Mouse (Mus musculus) left cerebral cortex, adult 8-10 months (tissue): ENCODE results near the gene Rbp7. TPM values are rescaled to one million over a fixed set of nuclear protein-coding genes. Genes with fewer than 3 reads are reported as not detected.

Source experiments
- DNase-seq, 2 experiments: peaks; one replicate each; pipeline ENCODE4 v3.0.0; 2022; ENCODE audit warnings: low spot score in 2 of 2
- total RNA-seq, 4 experiments: library from RNA; stranded (reverse); gene quantifications; 2 replicates each; pipeline ENCODE4 v1.2.4; 2022

The Rbp7 gene
- total RNA-seq, 4 experiments from 2014 or later = not detected

DNA sequence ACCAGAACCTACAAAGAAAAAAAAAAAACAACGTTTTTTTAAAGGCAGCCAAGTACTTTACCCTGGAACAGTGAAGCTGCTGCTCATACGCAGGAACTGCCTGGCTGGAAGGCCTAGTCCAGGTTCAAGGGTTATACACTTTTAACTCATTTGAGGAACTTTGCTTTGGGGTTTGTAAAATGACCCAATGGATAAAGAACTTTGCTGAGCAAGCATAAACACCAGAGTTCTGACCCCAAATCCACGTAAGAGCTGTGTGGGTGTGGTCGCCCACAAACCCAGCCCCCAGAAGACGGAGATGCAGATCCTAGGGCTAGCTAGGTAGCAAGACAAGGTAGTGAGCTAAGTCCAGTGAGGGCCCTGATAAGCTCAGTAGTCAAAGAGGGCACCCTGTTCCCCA is 47.3 kb downstream of the Rbp7 start:
- DNase-seq = no peak

DNA sequence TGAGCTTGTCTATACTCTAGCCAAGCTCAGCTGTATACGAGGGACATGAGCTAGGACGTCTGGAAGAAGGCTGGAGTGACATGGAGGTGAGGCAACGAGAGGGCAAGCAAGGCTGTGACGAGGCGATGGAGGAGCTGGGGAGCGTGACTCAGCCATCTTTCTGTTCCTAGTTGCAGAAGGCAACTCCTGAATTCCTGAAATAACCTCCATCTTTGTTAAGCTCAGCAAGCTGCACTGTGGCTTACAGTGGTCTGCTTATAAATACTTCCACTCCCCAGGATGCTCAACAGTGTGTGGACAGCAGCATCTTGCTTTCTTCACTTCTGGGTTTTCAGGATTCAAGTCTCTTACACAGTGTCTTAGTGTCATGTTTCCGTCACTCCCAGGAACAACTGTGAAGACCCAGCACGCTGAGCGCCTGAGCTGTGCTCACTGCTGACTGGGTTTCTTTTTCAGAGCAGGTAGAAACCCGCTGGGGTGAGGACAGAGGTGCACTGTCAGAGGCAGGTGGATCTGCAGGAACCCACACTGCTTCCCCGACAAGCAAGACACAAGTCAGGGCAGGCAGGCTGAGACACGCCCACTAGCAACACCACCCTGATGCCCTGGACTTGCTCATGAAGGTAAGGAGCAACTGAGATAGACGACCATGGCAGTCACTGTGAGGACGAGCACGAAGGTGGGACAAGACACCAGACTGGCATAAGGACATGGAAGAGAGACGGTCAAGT is 48.9 kb downstream of the Rbp7 start:
- no peak for DNase-seq

DNA sequence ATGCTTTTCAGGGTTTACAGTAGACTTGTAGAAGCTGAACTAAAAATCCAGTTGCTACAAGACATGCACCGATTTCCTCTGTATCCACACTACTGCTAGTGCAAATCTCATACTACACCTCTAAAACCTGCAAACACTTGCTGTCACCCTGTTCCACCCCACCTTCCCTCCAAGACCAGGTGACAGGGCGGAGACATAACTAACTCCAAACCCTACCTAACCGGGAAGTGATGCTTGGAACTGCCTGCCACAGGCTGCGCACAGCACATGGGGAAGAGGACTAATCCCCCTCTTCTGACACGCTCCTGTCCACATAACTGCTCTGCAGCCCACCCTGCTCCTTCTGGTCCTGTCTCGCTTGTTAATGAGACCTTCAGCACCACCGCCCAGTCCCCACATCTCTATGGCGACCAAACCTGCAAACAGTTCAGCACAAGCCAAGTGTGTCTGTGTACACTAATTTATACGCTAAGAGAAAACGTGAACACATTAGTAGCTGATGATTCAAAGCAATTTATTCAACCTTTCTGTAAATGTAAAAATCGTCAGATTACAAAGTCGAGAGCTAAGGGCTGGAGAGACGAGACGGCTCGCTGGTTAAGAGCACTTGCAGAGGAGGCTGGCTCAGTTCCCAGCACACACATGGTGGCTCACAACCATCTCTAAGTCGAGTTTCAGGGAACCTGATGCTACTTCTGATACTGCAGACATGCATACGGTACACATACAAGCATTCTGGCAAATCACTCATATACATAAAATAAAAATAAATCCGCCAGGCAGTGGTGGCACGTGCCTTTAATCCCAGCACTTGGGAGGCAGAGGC is 49.9 kb downstream of the Rbp7 start:
- peak in 1 of 2 experiments; percentile 40 for DNase-seq

DNA sequence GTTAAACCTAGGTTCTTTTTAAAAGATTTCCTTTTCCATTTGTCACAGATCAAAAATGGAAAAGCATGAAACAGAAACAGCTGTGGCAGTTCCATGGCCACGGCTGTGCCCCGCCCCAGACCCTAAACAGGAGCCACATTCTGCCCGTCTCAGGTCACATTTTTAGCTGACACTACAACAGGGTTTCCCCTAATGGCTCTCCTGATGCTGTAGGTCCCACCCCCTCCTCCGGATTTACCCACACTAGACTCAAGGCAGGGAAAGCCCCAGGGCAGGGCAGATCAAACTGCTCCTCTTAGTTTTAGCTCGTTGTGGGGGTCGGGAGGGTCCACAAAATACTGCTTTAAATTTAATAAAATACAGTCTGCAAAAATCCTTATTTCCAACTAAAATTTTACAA is 51.7 kb downstream of the Rbp7 start:
- DNase-seq = no peak

DNA sequence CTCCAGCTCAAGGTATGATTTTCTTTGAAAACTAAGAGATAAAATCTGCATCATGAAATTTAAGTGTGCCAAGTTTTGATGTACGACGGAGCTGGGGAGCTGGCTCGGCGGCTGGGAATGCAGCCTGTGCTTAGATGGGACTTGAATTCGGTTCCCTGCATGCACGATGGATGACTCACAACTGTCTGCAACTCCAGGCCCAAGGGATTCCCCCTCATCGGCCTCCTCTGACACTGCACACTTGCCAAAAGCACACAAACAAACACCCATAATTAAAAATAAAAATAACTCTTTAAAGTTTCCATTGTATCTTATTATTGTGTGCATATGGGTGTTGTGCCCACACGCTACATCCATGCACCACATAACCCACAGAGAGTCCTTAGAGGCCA is 53.2 kb downstream of the Rbp7 start:
- peak in 1 of 2 experiments; percentile 46 for DNase-seq

DNA sequence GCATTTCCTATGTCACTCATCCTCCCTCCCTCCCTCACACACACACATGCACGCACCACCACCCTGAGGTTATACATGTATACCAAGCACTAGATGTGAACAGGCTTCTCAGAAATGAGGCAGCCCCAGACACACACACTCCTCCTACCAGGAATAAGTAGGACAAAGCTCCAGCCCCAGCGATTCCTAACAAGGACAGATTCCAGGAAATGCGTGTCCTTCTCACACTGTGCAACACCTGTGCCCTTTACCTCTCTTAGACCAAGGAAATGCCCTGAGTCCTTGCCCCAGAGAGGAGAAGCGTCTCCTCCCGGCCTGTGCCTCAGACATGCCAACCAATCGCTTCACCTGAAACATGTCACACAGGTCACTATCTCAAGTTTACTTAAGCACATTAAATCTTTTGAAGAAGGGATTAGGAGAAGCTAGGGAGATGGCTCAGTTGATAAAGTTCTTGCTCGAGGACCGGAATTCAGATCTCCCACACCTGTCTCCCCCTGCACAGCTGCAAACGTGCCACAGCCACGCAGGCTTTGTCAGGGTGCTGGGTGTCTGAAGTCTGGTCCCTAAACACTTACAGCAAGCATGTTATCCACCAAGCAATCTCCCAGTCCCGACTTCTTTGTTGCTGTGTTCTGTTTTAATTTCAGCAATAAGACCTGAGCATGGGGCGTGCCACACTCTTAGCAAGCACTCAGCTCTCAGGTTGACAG is 53.7 kb downstream of the Rbp7 start:
- no peak for DNase-seq

Other genes with a start within 250 kb of the Rbp7 start
- 100 to 1,000 TPM; 419 to 466 (median 440) TPM for gene Kif1b, start 147.3 kb downstream of the Rbp7 start, total RNA-seq
- 100 to 1,000 TPM; 106 to 111 (median 107) TPM for gene Ube4b, start 28.2 kb downstream of the Rbp7 start, total RNA-seq
- gene Tmem274, start 22.4 kb upstream of the Rbp7 start, total RNA-seq = not detected
- gene Nmnat1, start 30.2 kb upstream of the Rbp7 start, total RNA-seq = 10 to 100 TPM in 1 of 4 experiments, 1 to 10 TPM in 3; 7.3 to 11.1 (median 8.6) TPM
- 10 to 100 TPM; 16.0 to 21.7 (median 19.5) TPM for gene Lzic, start 30.3 kb upstream of the Rbp7 start, total RNA-seq
- 10 to 100 TPM; 29.0 to 40.0 (median 33.0) TPM for gene Ctnnbip1, start 63.3 kb upstream of the Rbp7 start, total RNA-seq
- 1,000 to 10,000 TPM; 1,199 to 1,281 (median 1,221) TPM for gene Clstn1, start 131.5 kb upstream of the Rbp7 start, total RNA-seq
- 10 to 100 TPM; 21.6 to 25.5 (median 23.3) TPM for gene Pik3cd, start 247.6 kb upstream of the Rbp7 start, total RNA-seq